Mouse (Mus musculus): ENCODE data around the gene Ptprk.

GRCm38 (mm10) chr10:28491006-28491405, 416.4 kb downstream of the Ptprk start:
- TF ChIP-seq CTCF (IDR thresholded peaks at IDR 0.05; ENCODE audit: low read depth, low read length) (no peak), TAL1 (conservative IDR thresholded peaks at IDR 0.05; ENCODE audit: low read depth, low read length) (no peak)
